Mouse (Mus musculus) urinary bladder, postnatal 36 days (tissue): ENCODE results near the gene Nps.
"Not testable (repeated sequence)": the region's sequence is repeated elsewhere in the genome, so short reads cannot be mapped to it uniquely, and the experiment has no call there.

Experiments
- DNase-seq, 2 experiments: peaks; one replicate each; pipeline ENCODE4 v3.0.0; 2022; ENCODE audit warnings: low spot score in 2 of 2, mixed read lengths in 1 of 2

Nps gene

DNA sequence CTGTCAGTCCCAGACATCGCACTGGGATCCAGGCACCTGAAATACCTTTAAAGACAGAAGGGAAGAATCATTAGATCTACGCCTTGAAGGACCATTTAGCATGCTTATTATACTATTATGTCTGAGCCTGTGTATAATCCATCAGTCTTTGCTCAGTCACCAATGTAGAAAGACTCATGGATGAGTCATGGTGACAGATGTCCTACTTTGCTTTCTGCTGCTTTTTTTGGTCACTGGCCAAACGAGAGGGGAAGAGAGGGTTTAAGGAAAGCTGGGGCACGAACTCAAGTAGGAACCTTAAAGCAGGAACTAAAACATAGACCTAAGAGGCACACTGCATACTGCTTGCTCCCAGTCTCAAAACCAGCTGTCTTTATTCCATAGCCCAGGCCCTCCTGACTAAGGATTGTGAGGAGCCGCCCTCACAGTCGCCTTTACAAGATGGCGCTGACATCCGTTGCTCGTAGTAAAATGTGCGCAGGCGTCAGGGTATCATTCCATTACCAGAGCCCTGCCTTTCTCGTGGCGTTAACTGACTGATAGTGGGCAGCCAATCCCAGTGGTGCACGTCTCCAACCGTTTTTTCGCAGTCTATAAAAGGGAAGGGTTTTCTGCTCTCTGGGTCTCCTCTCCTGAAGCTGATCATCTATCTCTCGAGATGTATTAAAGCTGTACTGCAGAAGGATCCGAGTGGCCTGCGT lies at the start of gene Nps:
TSS of gene Nps (plus strand) at position 651 of the 701 bp plus-strand sequence.
- not testable (repeated sequence) for DNase-seq

DNA sequence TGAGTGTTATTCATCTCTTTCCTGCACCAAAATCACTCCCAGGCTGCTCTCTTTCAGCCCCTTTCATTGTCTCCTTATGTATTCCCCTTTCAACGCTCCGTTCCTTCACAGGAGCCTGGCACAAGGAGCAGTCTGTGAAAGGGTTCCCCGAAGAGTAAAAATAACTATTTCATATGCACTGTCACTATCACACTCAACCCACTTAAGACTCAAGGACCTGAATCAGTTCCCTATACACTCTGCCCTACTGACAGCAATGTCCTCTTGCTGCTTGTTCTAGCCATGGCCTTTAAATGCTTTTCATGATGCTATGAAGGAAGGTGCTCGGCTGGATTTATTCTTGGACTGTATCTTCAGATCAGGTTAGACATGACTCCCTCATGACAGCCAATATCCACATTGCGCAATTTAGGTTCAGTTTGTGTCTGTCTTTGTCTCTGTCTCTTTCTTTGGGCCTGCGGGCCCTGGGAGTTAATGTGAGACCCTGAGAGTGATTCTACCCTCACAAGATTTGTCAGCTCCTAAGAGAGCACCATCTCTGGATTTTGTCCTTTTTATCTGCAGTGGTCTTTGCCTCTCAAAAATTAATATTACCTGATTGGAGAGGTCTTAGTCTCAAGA lies 49.4 kb upstream of the Nps start:
- no peak for DNase-seq

DNA sequence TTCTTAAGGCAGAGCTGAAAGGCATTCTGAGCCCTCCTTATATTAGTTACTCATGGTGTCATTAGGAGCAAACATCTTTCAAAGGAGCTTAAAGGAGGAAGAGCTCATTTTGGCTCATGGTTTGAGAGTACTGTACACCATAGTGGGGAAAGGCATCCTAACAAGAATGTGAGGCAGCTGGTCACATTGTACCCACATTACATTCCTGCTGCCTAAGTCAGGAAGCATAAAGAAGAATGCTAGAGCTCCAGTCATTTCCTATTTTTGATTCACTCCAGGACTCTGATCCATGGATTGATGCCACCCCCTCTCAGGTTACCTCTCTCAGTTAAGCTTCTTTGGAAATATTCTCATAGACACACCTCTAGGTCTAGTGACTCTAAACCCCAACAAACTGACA lies 48.2 kb upstream of the Nps start:
- no peak for DNase-seq

DNA sequence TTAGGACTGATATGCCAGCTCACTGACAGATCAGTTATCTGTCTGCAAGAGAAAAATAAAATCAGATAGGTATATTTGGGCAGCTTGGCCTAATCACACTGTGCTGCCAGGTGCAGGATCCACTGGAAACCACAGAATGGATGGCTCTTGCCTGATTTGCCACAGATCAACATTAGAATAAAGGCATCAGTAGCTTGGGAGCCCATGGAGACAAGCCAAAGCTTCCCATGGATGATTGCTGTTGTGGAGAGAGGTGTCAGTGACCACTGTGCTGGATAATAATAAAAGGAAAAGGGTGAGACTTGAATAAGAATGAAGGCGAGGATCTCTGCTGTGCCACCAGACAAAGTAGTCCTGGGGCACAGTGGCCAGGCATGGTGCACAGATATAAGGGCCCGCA lies 47.7 kb upstream of the Nps start:
- DNase-seq = no peak

DNA sequence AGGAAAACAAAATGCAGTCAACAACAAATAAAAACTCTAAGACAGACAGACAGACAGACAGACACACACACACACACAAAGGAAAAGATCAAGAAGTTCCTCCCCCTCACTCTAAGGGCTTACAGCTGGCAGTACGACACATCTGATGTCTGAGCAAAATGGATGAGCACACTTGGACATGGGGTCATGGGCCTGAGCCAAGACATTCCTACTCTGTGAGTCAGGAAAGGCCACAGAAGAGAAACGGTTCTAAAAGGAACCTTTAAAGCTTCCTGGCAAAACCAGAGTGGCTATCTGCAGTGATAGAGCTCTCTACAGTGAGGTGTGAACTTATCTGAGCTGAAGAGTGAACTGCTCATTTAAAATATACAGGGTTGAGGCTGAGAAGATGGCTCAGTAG lies 46.0 kb upstream of the Nps start:
- peak in 1 of 2 experiments; percentile 35 for DNase-seq

DNA sequence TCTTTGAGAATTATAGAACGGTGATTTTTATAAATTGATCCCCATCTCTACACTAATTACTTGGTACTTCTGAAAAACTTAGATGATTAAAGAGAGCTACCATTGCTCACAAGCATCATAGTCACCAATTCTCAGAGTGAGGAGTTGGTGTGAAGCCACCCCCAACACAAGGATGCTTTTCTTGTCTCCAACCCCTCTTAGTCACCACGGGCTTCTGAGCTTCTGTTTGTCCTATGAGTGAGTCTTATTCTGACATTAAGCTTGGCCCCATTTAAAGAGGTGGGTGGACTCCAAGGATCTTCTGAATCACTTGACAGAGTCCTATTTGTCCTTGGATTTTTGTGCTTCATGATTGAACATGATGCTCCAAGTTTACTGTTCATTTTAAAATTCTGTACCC lies 37.0 kb upstream of the Nps start:
- DNase-seq = no peak

DNA sequence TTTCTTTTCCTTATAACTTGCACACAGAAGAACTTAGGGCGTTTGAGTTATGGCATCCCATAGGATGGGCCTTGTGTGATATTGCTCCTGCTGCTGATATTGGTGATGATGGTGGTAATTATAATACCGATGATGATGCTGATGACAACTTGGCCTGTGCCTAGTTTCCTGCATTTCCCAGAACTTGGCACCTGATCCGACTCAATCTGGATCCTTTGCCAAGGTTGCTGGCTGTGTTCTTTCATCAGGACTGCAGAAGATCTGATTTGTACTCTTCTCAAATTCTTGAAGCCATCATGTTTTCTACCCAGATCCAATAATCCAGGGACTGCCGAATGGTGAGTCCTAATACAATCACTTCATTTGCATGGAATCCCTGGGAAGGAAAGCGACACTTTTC lies 32.5 kb upstream of the Nps start:
- no peak for DNase-seq

DNA sequence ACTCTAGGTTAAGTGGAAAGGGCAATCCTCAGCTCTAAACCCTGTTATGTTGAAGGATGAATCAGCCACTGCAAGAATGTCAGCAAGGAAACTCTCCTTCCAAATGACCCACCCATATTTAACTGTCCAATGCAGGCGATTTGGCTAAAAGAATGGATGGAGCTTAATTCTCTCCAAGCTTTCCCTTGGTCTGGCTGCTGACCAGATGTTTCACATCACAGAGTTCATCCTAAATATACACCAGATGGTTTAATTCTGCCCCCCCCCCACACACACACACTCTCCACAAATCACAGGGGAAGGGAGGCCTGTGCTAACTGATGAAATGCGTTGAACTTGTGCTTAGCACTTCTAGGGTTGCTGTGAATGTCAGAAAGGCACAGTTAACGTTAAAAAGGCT lies 21.4 kb upstream of the Nps start:
- DNase-seq = no peak

DNA sequence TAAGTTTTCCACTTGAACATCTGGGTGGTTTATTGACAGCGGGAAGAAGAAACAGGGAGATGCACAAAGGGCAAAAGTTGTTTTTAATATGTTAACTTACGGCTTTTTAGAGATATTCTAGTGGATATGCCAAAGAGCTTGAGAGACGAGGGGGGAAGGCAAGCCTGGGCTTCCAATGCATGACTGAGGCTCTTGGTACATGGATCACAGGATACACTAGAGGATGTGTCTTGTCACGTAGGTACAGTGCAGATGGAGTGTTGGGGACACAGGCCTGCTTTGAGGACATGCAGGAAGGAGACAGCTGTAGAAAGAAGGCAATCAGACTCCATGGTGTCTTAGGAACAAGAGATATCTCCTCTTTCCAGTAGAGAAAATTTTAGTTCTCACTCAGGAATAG lies 19.1 kb upstream of the Nps start:
- no peak for DNase-seq

DNA sequence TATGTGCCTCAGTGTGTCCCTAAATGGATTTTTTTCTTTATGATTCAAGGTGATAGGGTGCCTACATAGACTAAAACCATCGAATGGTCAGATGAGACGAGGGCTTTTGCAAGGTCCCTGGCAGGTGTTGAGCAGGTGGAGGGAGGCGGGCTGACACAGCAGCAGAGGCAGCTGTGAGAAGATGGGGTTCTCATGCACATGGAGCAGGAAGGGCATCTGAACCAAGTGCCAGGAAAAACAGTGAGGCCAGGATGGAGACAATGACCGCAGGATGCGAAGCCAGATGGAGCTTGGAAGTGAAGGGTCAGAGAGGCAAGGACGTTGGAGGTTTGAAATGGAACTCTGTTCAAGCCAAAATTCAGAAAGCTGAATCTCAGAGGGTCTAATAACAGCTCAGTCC lies 18.5 kb upstream of the Nps start:
- no peak for DNase-seq

DNA sequence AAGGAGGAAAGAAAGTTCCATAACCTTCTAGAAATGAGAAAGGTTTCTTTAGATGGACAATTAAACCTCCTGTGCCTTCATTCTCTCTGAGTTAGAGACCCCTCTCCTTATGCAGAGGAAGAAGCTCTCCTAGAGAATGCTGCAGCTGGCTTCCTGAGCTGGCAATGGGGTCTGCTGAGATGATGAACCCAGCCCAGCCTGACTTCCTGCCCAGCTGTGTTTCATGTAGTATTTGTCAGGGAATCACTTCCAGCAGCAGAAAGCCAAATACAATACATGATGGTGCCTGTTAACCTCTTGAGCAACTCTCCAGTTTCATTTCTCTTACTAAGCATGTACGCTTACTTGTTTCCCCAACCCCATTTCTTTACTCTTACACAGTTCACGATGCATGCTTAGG lies 17.9 kb upstream of the Nps start:
- no peak for DNase-seq

DNA sequence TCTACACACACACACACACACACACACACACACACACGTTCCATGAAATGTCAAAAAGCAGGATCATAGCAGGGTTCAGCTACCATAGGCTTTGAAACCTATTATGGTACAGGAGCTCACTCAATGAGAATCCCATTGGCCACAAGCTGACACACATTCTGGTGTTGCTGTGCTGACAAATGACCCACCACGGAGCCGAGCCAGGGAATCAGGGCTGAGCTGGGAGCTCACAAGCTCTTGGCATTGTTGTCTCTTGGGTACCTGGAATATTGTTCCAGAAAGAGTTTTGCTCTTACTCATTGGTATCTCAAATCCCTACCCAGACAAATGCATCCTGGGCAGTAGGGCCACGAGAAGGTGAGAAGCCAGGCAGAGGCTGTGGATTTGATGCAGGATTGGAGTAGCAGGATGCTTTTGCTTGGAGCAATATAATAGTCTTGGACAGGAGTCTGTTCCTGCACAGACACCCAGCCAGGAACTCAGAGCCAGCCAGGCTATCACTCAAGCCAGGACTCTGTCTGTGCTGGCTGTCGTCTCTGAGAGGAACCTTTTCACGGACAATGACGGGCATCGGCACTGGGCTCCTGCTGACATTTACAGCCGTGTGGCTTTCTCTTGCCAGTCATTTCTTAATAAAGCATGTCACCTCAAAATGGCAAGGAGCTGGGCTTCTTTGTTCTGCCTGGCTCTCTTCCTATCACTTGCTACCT lies 14.2 kb upstream of the Nps start:
- DNase-seq = no peak

DNA sequence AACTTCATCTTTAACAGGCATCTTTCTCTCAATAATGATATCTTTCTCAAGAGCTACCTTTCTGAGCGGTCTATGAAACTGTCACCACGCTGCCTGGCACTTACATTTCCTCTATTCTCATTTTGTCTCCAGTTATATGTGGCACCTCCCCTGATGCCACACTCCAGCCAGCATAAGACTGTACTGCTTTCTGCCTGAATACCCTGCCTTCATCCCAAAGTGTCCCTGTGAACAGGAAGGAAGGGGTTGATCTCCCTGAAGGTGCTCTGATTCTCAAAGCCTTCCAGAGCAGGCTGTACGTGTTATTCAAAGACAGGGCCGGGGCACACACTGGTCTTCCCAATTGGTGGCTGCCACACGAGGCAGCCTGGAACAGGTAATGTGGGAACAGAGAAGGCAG lies 12.1 kb upstream of the Nps start:
- no peak for DNase-seq

DNA sequence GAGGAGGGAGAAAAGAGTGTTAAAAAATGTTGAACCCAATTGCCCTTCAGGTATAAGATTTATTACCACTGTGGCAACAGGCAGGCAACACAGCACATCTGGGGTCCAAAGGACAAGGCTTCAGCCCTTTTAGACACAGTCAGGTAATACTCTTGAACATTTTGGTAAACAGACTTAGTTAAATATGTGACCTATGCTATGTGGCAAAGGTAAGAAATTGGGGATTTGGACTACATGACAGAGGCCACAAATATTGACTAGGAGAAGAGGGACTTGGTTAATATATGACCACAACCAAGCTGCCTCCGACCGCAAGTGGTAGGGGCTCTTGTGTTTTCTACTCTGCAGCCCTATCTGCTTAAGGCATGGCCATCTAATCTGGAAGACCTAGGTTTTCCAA lies 5.3 kb upstream of the Nps start:
- no peak for DNase-seq

DNA sequence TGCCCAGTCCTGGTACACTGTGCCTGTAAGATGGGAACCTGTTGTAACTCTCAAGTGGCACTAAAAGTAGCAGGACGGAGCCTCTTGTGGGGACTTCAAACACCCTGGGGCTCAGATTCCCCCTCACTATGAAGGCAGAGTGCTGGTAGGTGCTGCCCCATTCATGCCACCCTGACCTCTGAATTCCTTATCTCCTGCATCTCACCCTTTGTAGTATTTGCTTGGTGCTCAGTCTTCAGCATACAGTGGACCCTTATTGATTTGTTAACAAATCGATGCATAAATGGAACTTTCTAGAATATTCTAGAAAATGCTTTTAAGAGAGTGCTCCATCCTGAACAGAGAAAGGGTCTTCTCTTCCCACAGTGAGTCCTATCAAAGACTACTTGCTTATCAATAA lies 4.1 kb upstream of the Nps start:
- no peak for DNase-seq

DNA sequence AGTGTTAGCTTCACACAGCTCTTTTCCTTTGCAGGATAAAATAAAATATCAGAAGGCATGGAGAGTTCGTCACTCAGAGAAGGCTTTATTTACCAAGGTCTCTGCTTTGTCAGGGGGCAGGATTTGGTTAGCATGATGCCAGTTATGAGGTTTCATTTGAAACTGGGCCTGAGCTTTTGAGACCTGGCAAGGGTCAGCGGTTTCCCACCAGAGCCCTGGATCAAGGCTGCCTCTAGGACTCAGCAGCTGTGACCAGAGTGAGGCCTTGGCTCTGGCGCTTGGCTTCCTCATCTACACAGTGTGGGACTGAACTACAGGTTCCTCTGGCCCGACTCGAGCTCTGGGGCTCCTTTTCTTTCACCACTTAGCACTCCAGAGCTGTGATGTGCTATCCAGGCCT lies 12.5 kb downstream of the Nps start:
- DNase-seq = no peak

DNA sequence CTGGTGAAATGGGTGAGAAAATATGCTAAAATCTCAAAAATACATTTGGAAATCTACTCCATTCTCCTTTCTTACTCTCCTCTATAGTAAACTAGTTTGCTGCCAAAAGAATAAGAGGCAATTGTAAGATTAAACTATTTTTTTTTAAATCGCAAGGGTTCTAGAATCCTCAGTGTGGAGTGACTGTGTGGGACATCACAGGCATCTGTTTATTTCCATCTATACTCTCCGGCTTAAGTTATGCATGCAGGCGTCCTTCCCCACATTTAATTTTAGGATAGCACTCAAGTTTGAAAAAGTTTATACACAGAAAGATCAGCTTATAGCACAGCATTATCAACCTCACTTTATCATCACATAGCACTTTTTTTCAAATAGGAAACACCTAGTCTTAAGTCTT lies 24.7 kb downstream of the Nps start:
- no peak for DNase-seq

DNA sequence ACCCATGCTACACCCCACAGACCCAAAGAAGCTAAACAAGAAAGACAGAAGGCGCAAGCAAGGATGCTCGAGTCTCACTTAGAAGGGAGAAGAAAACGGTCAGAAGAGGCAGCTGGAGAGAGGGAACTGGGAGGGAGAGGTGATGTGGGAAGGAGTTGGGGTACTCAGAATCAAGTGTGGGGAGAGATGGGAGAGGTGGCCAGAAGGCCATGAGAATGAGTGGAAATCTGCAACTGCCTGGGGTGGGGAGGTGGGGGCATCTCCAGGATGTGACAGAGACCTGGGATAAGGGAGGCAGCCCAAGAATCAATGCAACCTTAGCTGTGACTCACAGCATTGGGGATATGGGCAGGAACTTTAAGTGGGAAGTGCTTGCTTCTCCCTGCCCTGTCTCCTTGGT lies 31.5 kb downstream of the Nps start:
- no peak for DNase-seq

DNA sequence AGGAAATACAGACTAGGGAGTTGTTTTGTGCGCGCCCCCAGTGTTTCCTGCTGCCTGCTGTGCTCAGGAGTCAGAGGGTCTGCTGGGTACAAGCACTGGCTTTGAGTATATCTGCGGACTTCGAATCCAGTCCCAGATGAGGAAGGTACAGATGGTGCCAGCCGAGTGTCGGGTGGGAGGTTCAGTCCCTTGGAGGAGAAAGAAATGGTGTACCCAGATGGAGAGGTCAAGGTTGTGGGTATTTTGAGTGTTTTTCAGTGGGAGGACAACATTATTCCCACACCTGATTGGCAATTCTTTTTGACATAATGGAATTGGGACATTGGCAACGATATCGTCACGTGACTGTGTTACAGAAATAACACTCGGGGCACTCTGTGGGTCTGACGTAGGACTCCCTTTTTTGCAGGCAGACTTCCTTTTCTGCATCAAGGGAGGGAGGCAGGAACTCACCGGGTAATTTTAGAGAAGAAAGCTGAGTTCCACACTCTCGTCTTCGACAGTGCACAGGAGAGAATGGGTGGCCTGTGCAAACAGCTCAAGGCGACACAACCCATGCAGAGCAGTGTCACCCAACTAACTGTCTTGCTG lies 33.2 kb downstream of the Nps start:
- no peak for DNase-seq

DNA sequence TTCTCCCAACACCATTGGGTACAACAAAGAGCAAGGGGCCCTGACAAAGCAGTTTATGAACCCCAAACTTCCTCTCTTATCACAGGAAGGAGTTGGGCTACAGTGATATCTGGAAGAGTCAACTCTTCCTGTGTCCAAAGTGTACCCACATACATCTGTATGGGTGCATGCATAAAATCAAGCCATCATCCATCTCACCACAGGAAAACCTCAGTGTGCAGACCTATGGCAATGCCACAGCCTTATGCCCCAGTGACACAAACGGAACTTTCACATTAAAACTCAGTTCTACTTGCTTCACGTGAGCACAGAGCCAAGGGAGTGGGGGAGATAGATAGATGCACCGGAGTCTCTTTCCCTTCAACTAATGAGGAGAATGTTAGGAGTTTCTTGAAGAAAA lies 36.0 kb downstream of the Nps start:
- DNase-seq = no peak

DNA sequence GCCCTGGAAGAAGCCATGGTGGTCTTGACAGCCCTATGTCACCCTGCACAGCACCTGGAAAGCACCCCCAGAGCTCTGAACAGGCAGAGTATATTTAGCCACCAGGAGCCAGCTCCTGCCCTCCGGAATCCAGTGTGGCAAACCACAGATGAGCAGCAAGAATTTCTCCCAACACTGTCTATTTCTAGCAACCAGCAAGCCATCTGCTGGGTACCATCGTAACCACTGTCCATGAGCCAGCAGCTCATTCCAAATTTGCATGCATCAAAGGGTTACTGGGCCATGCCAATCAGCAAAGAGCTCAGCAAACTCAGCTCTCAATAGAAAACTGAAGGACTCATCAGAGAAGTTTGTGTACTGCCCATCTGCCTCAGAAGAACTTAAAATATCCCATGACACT lies 46.0 kb downstream of the Nps start:
- no peak for DNase-seq
